Mouse (Mus musculus) cerebellum, adult 11 months (tissue): ENCODE measurements around the gene Olfr1284.
"Not testable (repeated sequence)": the region's sequence is repeated elsewhere in the genome, so short reads cannot be mapped to it uniquely, and the experiment has no call there.

ENCODE experiments used
- DNase-seq: peaks from one replicate; pipeline ENCODE4 v3.0.0; 2022

The Olfr1284 gene

DNA sequence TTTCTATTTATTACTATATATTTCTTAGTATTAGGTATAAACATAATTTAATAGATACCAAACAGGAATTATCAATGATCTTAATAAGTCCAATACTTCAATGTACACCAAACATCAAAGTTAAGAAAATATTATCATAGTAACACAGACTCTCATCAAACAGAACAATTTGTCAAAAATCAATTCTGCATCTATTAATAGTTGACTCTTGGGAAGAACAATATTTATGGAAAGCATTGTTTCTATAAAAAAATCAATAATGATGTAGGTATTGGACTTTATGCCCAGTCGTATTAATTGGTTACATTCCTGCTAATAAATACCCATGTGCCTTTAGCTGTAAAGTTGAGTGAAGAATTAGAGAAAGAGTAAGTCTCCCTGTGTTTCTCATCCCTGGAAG is at the start of gene Olfr1284:
TSS of gene Olfr1284 (plus strand) at position 301 of the 400 bp plus-strand sequence.
- DNase-seq, result no peak

DNA sequence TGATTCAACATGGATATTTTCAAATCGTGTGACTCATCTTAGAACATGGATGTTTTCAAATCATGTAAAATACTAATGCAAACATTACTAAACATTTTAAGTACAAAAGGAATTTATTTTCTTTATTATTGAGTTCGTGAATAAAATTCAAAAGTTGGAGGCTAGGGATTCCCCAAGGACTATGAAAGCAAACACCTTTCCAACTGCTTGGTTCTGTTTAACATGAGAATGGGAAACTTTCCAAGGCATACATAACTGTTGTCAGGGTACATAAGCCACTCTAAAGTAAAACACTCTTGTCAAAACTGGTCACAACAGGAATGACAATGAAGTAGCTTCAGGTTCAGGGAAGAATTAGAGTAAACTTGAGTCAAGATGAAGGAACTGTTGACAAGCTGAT is 49.1 kb upstream of the Olfr1284 start, which contains the start of gene Olfr1281:
TSS of gene Olfr1281 (plus strand) at position 301 of the 400 bp plus-strand sequence.
- no peak for DNase-seq

DNA sequence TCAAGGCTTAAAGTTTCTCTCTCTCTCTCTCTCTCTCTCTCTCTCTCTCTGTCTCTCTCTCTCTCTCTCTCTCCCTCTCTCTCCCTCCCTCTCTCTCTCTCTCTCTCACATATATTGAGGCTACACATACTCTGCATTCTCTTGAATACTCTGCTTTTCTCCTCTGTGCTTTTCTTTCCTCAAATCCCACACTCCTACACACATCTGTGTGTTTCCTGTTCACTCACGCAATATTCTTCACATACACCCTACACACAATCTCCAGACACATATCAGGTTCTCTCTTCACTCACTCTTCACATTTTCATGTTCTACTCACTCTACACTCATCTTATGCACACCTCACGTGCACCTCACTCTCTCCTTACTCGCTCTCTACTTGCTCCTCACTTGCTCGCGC is 41.6 kb upstream of the Olfr1284 start:
- not testable (repeated sequence) for DNase-seq

DNA sequence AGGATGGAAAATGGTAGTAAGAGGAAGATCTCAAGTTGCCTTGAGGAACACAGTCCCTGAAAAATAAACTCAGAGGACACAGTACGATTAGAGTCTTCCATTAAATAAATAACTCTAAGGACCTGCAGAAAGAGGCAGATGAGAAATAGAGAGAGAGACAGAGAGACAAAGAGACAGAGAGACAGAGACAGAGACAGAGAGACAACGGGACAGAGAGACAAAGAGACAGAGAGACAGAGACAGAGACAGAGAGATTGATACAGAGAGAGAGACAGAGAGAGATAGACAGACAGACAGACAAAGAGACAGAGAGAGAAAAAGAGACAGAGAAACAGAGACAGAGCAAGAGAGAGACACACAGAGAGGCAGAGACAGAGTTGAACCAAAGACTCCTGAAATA is 39.3 kb upstream of the Olfr1284 start, which contains the start of gene Olfr1282:
TSS of gene Olfr1282 (minus strand) at position 101 of the 400 bp plus-strand sequence.
- DNase-seq, result no peak

DNA sequence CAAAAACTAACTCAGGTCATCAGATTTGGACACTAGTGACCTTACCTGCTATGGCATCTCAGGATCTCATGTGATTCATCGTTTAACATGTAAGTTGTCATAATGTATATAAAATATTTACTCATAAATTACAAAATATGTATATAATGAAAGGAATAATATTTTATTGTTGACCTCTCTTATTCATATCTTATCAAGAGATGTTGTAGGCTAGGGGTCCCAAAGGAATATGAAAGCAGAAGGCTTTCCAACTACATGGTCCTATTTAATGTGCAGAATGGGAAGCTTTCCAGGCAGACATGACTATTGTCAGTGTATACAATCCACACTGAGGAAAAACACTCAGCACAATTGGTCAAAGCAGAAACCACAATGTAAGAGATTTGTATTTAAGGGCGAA is 8.8 kb upstream of the Olfr1284 start, which contains the start of gene Olfr1283:
TSS of gene Olfr1283 (plus strand) at position 301 of the 400 bp plus-strand sequence.
- DNase-seq, result no peak

DNA sequence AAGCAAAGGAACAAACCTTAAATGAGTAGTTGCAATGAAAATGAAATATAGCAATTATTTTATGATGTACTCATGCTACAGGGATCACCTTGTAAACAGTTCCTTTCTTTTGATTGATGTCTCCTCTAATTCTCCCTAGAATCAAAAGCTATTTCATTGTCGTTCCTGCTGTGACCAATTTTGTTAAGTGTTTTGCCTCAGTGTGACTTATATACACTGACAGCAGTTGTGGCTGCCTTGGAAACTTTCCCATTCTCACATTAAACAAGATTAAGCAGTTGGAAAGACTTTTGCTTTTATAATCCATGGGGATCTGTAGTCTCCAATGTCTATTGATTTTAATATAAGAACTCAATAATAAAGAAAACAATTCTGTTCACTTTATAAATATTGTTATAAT is 47.6 kb downstream of the Olfr1284 start, which contains the start of gene Olfr1286:
TSS of gene Olfr1286 (minus strand) at position 185 of the 400 bp plus-strand sequence.
- DNase-seq, result no peak
